Mouse (Mus musculus): ENCODE measurements around the gene Rbfox3. TPM values are rescaled to one million over a fixed set of nuclear protein-coding genes. Genes with fewer than 3 reads are reported as not detected.
A peak's percentile ranks its signal among the peaks of the same experiment; 100 is the strongest.

Gene Rbfox3
- polyA plus RNA-seq, 1 experiment from 2014 or later = 0.37 TPM

DNA sequence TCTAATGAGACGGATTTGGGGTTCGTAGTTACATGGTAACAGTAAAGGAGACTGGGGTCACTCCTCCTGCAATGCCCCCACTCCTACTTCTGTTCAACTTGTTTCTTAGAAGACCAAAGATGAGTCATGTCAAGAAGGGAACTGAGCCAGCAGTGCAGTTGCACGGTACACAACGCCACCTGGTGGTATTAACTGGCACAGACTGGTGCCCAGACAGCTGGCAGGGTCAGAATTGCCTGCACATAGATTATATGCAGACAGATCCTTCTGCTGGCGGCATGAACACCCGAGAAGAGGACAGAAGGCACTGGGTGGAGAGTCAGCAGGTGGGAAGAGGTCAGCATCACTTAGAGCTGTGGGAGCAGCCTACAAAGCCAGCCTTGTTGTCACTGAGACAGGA lies 171.4 kb downstream of the Rbfox3 start:
- Histone ChIP-seq H3K9me3 (ENCODE audit: control insufficient read depth, low read length) (no peaks in the 10 kb centered on the region), H3K9ac (ENCODE audit: low read depth, low read length) (no peak overlapping the region), H3K27ac (ENCODE audit: low read depth, low read length) (no peak overlapping the region), H3K4me1 (ENCODE audit: control insufficient read depth, insufficient read depth, low read length) (peaks cover 8% of the 10 kb centered on the region), H3K4me3 (ENCODE audit: low read length) (no peak overlapping the region), H3K4me2 (replicated peaks; ENCODE audit: low read depth, low read length) (no peak overlapping the region), H3K36me3 (ENCODE audit: control insufficient read depth, insufficient read depth, low read length) (no peaks in the 10 kb centered on the region), H3K27me3 (ENCODE audit: control insufficient read depth, insufficient read depth, low read length) (peaks cover 38% of the 10 kb centered on the region)
- ATAC-seq (ENCODE audit: low FRiP score, low TSS enrichment) = no peak
- 15% methylated on average over 6 of the region's 6 CpGs for WGBS

DNA sequence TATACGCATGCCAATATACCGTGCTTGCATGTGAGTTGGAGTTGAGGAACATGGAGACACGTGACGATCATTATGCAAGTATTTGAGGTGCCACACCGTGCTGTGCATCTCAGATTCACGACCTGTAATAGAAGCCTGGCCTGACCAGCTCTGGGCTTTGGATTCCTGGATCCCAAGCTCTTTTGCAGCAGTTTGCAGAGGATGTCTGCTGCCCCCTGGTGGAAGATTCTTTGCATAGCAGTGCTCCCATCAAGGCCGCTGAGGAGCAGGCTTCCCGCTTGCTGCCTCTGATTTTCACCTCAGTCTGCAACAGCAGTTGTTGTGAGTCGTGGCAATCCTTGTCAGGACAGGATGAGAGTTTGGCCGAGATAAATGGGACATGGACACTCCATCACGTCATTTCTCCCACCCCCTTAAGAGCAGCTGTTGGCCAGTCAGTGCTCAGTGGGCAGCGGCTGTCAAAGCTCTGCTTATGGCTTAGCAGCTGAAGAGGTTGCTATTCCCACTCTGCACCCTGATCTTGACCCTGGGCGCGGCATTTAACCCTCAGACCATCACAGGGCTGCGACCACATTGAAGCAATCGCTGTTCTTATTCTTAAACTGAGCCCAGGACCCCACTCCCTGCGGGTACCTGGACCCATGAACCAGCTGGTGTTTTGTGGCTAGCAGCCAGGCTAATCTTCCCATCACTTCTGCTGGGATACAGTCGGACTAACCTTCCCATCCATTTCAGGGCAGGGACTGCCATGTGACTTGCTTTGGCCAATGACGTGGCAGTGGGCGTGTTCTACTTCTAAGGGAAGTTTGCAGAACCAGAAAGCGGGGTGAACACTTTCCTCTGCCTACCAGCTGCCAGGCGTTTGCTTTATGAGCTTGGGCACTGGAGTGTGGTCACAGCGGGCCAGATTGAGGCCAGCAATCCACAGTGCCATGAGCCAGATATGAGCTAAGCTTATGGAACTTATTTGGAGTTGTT lies 172.3 kb downstream of the Rbfox3 start:
- peaks cover 30% of the 10 kb centered on the region for H3K27me3 ChIP-seq (ENCODE audit: control insufficient read depth, insufficient read depth, low read length)
- no peak overlapping the region for H3K4me2 ChIP-seq (replicated peaks; ENCODE audit: low read depth, low read length)

DNA sequence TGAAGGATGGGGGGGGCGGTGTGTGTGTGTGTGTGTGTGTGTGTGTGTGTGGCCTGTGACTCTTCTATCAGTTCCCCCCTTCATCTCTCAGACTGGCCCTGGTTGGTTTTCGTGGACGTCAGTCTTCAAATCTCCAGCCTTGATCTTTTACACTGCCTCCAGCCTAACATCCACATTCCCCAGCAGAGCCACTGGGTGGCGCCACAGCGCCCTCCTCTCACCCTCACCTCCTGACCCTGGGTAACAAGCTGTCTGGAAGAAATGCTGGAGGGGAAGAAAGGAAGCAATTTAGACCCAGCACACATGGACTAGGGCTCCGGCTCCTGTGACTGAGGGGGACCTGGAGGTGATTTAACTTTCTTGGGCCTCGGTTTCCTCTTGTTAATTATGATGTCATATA lies 173.1 kb downstream of the Rbfox3 start:
- no peak for ATAC-seq (ENCODE audit: low FRiP score, low TSS enrichment)
- H3K4me2 ChIP-seq (replicated peaks; ENCODE audit: low read depth, low read length) = no peak overlapping the region
- 26% methylated on average over 6 of the region's 7 CpGs for WGBS
- no peaks in the 10 kb centered on the region for H3K4me1 ChIP-seq (ENCODE audit: control insufficient read depth, insufficient read depth, low read length)
- no peak overlapping the region for H3K9ac ChIP-seq (ENCODE audit: low read depth, low read length)
- no peak overlapping the region for H3K4me3 ChIP-seq (ENCODE audit: low read length)
- peaks cover 21% of the 10 kb centered on the region for H3K27me3 ChIP-seq (ENCODE audit: control insufficient read depth, insufficient read depth, low read length)
- no peaks in the 10 kb centered on the region for H3K36me3 ChIP-seq (ENCODE audit: control insufficient read depth, insufficient read depth, low read length)
- H3K27ac ChIP-seq (ENCODE audit: low read depth, low read length) = no peak overlapping the region
- H3K9me3 ChIP-seq (ENCODE audit: control insufficient read depth, low read length) = no peaks in the 10 kb centered on the region

More for the DNA sequence above, 172.3 kb downstream of the Rbfox3 start:
- Histone ChIP-seq H3K36me3 (ENCODE audit: control insufficient read depth, insufficient read depth, low read length) (no peaks in the 10 kb centered on the region), H3K4me3 (ENCODE audit: low read length) (no peak overlapping the region), H3K9me3 (ENCODE audit: control insufficient read depth, low read length) (no peaks in the 10 kb centered on the region), H3K9ac (ENCODE audit: low read depth, low read length) (no peak overlapping the region), H3K4me1 (ENCODE audit: control insufficient read depth, insufficient read depth, low read length) (no peaks in the 10 kb centered on the region), H3K27ac (ENCODE audit: low read depth, low read length) (no peak overlapping the region)
- WGBS = 10% methylated on average over 23 of the region's 23 CpGs
- peak; percentile 22; the same call in 1 of the 2 replicates for ATAC-seq (ENCODE audit: low FRiP score, low TSS enrichment)

DNA sequence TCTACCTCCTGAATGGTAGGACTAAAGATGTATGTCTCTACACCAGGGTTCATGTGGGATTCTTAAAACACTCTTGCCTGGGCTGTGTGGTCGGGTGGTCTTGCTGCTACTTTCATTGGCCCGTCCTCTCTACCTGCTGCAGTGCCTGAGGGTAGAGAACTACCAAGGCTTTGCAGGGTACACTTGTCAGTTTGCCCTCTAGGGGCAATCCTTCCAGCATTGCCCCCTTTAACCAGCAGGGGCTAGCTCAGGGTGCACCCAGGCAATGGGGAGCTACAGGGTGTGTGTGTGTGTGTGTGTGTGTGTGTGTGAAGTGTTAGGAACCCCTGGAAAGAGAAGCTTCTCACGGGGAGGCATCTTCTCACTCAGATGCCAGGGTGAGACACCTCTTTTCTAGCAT lies 173.6 kb downstream of the Rbfox3 start:
- no peaks in the 10 kb centered on the region for H3K4me1 ChIP-seq (ENCODE audit: control insufficient read depth, insufficient read depth, low read length)
- no peak overlapping the region for H3K4me2 ChIP-seq (replicated peaks; ENCODE audit: low read depth, low read length)
- no peak for ATAC-seq (ENCODE audit: low FRiP score, low TSS enrichment)
- 71% methylated on average over 3 of the region's 3 CpGs for WGBS
- no peak overlapping the region for H3K4me3 ChIP-seq (ENCODE audit: low read length)
- no peaks in the 10 kb centered on the region for H3K9me3 ChIP-seq (ENCODE audit: control insufficient read depth, low read length)
- H3K27ac ChIP-seq (ENCODE audit: low read depth, low read length) = no peak overlapping the region
- peaks cover 21% of the 10 kb centered on the region for H3K27me3 ChIP-seq (ENCODE audit: control insufficient read depth, insufficient read depth, low read length)
- no peaks in the 10 kb centered on the region for H3K36me3 ChIP-seq (ENCODE audit: control insufficient read depth, insufficient read depth, low read length)
- no peak overlapping the region for H3K9ac ChIP-seq (ENCODE audit: low read depth, low read length)

DNA sequence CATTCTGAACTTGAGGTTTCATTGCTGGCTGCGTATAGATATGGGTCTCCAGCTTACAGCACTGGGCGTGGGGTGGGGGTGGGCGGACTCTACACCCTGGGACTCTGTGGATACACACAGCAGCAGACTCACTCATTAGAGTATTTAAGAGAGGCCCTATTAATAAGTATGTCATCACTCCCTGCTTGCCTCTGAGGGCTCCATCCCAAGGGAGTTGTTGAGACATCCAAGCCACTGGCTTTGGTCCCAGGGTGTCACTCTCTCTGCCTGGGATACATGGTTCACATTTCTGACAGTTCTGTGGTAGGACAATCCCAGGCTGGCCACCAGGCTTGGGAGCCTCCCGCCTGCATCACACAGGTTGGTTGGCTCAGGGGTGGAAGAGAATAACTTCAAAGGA lies 174.4 kb downstream of the Rbfox3 start:
- H3K36me3 ChIP-seq (ENCODE audit: control insufficient read depth, insufficient read depth, low read length) = no peaks in the 10 kb centered on the region
- H3K9me3 ChIP-seq (ENCODE audit: control insufficient read depth, low read length) = no peaks in the 10 kb centered on the region
- H3K4me1 ChIP-seq (ENCODE audit: control insufficient read depth, insufficient read depth, low read length) = no peaks in the 10 kb centered on the region
- no peak overlapping the region for H3K4me3 ChIP-seq (ENCODE audit: low read length)
- no peak overlapping the region for H3K27ac ChIP-seq (ENCODE audit: low read depth, low read length)
- H3K9ac ChIP-seq (ENCODE audit: low read depth, low read length) = no peak overlapping the region
- H3K27me3 ChIP-seq (ENCODE audit: control insufficient read depth, insufficient read depth, low read length) = peaks cover 21% of the 10 kb centered on the region
- no peak for ATAC-seq (ENCODE audit: low FRiP score, low TSS enrichment)
- no peak overlapping the region for H3K4me2 ChIP-seq (replicated peaks; ENCODE audit: low read depth, low read length)
- 75% methylated on average over 4 of the region's 4 CpGs for WGBS

DNA sequence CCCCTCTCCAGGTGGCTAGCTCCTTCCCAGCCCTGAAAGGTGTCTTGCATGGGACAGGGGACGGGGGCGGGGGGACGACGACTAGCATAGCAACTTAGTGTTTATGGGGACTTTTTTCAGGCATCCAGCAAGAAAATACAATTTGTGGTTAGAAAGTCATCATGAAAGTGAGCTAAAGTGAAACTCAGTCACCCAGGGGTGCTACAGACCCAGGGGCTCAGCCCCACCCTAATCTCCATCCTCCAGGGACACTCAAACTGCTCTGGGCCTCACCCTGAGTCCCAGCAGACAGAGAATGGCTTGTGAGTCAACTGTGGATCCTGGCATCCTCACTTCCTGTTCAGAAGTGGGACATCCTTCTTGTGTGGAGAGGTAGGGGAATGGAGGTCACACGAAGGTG lies 179.7 kb downstream of the Rbfox3 start:
- ATAC-seq (ENCODE audit: low FRiP score, low TSS enrichment) = no peak
- peaks cover 5% of the 10 kb centered on the region; the same call in 1 of the 2 replicates for H3K4me1 ChIP-seq (ENCODE audit: control insufficient read depth, insufficient read depth, low read length)
- no peak overlapping the region for H3K4me3 ChIP-seq (ENCODE audit: low read length)
- H3K27me3 ChIP-seq (ENCODE audit: control insufficient read depth, insufficient read depth, low read length) = no peaks in the 10 kb centered on the region
- no peaks in the 10 kb centered on the region for H3K36me3 ChIP-seq (ENCODE audit: control insufficient read depth, insufficient read depth, low read length)
- no peak overlapping the region for H3K4me2 ChIP-seq (replicated peaks; ENCODE audit: low read depth, low read length)
- H3K9ac ChIP-seq (ENCODE audit: low read depth, low read length) = no peak overlapping the region
- H3K27ac ChIP-seq (ENCODE audit: low read depth, low read length) = no peak overlapping the region
- H3K9me3 ChIP-seq (ENCODE audit: control insufficient read depth, low read length) = no peaks in the 10 kb centered on the region
- WGBS = 86% methylated on average over 5 of the region's 5 CpGs

DNA sequence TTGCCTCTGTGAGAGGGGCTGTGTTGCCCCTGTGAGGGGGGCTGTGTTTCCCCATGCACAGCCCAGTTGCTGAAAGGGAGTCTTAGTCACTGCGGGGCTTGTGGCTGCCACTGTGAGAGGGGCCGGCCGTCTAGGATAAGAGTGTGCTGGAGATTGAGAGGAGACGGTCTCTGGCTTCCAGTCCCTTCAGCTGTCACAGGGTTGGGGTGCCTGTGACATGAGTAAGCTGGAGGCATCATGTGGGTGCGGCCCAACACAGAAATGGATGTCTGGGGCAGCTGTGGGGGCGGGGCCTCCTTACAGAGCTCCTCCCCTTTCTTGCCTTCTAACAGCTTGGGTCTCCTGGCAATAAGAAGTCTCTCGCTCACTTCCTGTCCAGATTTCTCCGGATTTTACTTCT lies 182.0 kb downstream of the Rbfox3 start:
- Histone ChIP-seq H3K4me2 (replicated peaks; ENCODE audit: low read depth, low read length) (no peak overlapping the region), H3K27ac (ENCODE audit: low read depth, low read length) (no peak overlapping the region)

DNA sequence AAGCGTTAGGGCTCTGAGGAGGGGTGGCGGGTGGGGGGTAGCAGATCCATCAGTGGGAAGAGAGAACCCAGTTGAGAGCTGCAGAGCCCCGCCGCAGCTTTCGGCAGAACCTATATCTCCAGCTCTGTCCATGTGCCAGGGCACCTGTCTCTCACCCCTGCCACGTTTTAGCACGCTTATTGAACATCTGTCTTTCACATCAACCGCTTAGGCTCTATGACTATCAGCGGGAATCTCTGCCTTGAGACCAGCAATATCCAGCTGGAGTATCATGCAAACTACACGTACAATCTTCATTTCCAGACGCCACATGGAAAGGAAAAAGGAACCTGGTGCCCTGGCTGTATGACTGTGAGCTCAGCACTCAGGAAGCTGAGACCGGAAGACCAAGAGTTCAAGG lies 182.6 kb downstream of the Rbfox3 start:
- H3K4me3 ChIP-seq (ENCODE audit: low read length) = no peak overlapping the region
- H3K9ac ChIP-seq (ENCODE audit: low read depth, low read length) = no peak overlapping the region
- WGBS = 72% methylated on average over 12 of the region's 12 CpGs
- H3K4me2 ChIP-seq (replicated peaks; ENCODE audit: low read depth, low read length) = no peak overlapping the region
- no peak for ATAC-seq (ENCODE audit: low FRiP score, low TSS enrichment)
- H3K27ac ChIP-seq (ENCODE audit: low read depth, low read length) = no peak overlapping the region
- no peaks in the 10 kb centered on the region for H3K36me3 ChIP-seq (ENCODE audit: control insufficient read depth, insufficient read depth, low read length)
- H3K9me3 ChIP-seq (ENCODE audit: control insufficient read depth, low read length) = no peaks in the 10 kb centered on the region
- no peaks in the 10 kb centered on the region for H3K27me3 ChIP-seq (ENCODE audit: control insufficient read depth, insufficient read depth, low read length)
- H3K4me1 ChIP-seq (ENCODE audit: control insufficient read depth, insufficient read depth, low read length) = peaks cover 5% of the 10 kb centered on the region; the same call in 1 of the 2 replicates

More for the DNA sequence above, 182.0 kb downstream of the Rbfox3 start:
- WGBS = 36% methylated on average over 8 of the region's 8 CpGs
- no peak for ATAC-seq (ENCODE audit: low FRiP score, low TSS enrichment)
- H3K9me3 ChIP-seq (ENCODE audit: control insufficient read depth, low read length) = no peaks in the 10 kb centered on the region
- H3K36me3 ChIP-seq (ENCODE audit: control insufficient read depth, insufficient read depth, low read length) = no peaks in the 10 kb centered on the region
- H3K4me3 ChIP-seq (ENCODE audit: low read length) = no peak overlapping the region
- H3K27me3 ChIP-seq (ENCODE audit: control insufficient read depth, insufficient read depth, low read length) = no peaks in the 10 kb centered on the region
- no peak overlapping the region for H3K9ac ChIP-seq (ENCODE audit: low read depth, low read length)
- H3K4me1 ChIP-seq (ENCODE audit: control insufficient read depth, insufficient read depth, low read length) = peaks cover 5% of the 10 kb centered on the region; the same call in 1 of the 2 replicates

DNA sequence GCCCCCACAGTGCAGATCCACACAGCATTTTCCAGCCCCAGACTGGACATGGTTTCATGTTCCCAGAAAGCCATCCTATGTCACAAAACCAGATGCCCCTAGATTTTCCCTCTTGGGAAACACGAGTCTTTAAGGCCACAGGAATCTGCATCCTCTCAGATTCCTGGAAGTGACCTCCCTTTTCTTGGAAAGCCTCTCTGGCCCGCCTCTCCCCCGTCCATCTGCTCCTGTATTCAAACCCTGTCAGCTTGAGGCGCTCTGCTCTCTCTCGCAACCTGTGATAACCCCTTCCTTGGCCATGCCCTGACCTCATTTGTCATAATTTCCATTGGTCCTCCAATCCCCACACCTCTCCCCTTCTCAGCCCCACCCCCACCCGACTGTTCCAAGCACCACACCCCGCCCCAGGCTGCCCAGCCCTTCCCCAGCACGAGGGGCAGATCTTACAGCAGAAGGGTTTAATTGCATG lies 183.3 kb downstream of the Rbfox3 start:
- no peak for ATAC-seq (ENCODE audit: low FRiP score, low TSS enrichment)
- no peak overlapping the region for H3K9ac ChIP-seq (ENCODE audit: low read depth, low read length)
- no peak overlapping the region for H3K4me3 ChIP-seq (ENCODE audit: low read length)
- no peaks in the 10 kb centered on the region for H3K36me3 ChIP-seq (ENCODE audit: control insufficient read depth, insufficient read depth, low read length)
- H3K9me3 ChIP-seq (ENCODE audit: control insufficient read depth, low read length) = no peaks in the 10 kb centered on the region
- H3K4me2 ChIP-seq (replicated peaks; ENCODE audit: low read depth, low read length) = no peak overlapping the region
- peaks cover 5% of the 10 kb centered on the region; the same call in 1 of the 2 replicates for H3K4me1 ChIP-seq (ENCODE audit: control insufficient read depth, insufficient read depth, low read length)
- H3K27me3 ChIP-seq (ENCODE audit: control insufficient read depth, insufficient read depth, low read length) = no peaks in the 10 kb centered on the region
- H3K27ac ChIP-seq (ENCODE audit: low read depth, low read length) = no peak overlapping the region
- 17% methylated on average over 8 of the region's 8 CpGs for WGBS

All from kidney, embryonic 14.5 days (tissue).